Mouse (Mus musculus) large intestine, adult 2 months (tissue): ENCODE measurements at regions not wholly inside any gene's neighbourhood (a gene's known extent, or its start where the extent isn't known, plus 50 kb on each side); places are given as distances from the start of the nearest gene placed in this dataset.

ENCODE experiments used
- DNase-seq: peaks from one replicate; pipeline ENCODE4 v3.0.0-alpha.2; 2012; ENCODE audit warnings: low read depth, low spot score
- WGBS: fragments of 180-500 bp; shearing (Covaris S2); methylation state at CpG from one replicate; pipeline ENCODE4 v1.1.7; 2018; 5-methylcytosine and 5-hydroxymethylcytosine counted together

DNA sequence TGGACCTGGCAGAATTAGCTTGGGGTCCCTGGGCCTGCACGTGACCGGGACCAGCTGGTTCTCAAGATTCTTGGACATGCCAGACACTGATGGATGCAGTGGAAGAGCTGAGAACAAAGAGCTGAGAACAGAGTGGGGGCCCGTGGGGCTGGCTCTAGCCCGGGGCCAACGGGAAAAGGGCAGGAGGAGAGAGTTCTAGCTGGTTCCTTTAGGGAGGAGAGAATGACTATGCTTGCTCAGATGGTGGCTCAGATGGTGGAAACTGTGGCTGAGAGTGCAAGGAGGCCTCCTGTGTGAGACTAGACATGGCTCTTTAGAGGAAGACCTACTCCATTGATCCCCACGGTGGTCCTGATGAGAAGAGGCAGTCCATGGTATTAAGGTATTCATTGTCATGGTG is 240.5 kb upstream of the Plpp4 start:
- no peak for DNase-seq
- 85% methylated on average over 6 of the region's 6 CpGs for WGBS

DNA sequence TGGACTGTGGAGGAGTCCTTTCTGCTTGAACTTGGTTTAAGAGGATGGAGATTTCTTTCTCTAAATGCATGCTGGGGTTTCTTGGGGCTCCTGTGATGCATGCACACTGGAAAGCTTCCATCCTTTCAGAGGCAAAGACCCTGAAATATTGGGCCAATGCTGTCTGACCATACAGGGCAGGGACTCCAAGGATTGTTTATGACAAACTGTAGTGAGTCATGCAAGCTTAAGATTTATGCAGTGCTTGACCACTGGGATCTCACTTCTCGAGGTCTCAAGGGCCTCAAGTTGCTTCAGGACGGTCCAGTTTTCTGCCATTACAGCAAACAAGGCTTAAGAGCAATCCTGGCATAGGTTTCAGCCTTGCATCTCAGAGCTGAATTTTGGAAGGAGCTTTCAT is 229.7 kb upstream of the Plpp4 start:
- WGBS: 56% methylated on average over 2 of the region's 2 CpGs
- DNase-seq: no peak

GRCm38 (mm10) chr7:129048023-129048422 is 208.8 kb upstream of the Plpp4 start:
- DNase-seq: no peak
- 30% methylated on average over 5 of the region's 5 CpGs for WGBS

- 53% methylated on average over 4 of the region's 4 CpGs for WGBS
- DNase-seq: no peak
Observed at GRCm38 (mm10) chr7:129049726-129050125, 207.1 kb upstream of the Plpp4 start.

DNA sequence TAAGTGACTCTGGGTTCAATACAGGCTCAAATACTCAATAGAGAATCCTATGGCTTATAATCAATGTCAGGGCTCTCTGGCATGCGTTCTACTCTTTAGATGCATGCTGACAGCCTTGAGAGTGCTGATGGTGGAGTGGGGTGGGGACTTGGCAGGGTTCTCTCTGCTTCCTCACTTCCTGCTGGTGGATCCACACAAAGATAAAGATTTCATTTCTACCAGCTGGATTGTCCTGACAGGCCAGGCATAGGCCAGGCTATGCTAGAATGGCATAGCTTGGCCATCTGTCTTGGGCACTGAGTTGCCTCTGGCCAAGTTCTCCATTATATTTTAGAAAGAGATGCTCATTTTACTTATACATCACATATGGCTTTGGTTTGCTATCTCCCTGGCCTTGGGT is 206.2 kb upstream of the Plpp4 start:
- 82% methylated on average over 1 of the region's 1 CpGs for WGBS
- no peak for DNase-seq

DNA sequence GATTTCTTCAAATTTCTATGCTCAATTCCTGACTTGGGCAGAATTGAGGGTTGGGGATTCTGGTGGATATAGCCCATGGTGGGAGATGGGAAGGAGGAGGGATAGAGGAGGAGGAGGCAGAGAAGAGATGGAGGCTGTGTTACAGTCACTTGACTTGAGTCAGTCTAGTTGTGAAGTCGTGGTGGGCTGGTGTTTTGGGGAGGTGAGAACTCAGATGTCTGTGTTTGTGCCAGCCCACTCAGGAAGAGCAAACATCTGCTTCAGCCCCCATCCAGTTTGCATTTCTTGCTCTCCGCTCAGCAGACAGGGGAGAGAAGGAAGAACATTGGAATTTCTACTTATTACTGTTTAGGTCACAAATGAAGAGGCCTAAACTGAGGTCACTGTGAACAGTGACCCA is 189.9 kb upstream of the Plpp4 start:
- no peak for DNase-seq
- 72% methylated on average over 2 of the region's 2 CpGs for WGBS

DNA sequence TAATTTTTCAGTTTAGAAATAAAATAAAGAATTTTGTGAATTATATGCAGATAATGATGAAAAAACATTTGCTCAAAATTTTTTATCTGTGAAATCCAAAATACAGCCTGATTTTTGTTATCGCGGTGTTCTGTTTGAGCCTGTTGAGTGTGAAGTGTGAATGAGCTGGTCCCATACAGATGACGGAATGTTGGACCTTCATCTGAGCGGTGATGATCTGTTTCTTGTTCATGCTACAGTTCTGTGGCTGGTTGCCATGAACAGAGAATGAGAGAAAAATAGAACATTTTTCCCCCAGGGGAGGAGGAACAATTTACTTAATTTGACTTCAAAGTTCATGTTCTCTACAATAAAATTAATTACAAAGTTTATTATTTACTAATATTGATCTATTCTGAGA is 188.7 kb upstream of the Plpp4 start:
- no peak for DNase-seq
- 86% methylated on average over 4 of the region's 4 CpGs for WGBS

- no peak for DNase-seq
- WGBS: 70% methylated on average over 6 of the region's 6 CpGs
Observed at GRCm38 (mm10) chr7:129079786-129080185, 177.0 kb upstream of the Plpp4 start.

GRCm38 (mm10) chr7:129091441-129091840 is 165.4 kb upstream of the Plpp4 start:
- no peak for DNase-seq
- 63% methylated on average over 4 of the region's 4 CpGs for WGBS

- WGBS: 36% methylated on average over 3 of the region's 3 CpGs
- DNase-seq: no peak
Observed at GRCm38 (mm10) chr7:129096374-129097069, 160.3 kb upstream of the Plpp4 start.

GRCm38 (mm10) chr7:129102437-129102836 is 154.4 kb upstream of the Plpp4 start:
- WGBS: 72% methylated on average over 4 of the region's 4 CpGs
- no peak for DNase-seq

- no peak for DNase-seq
Observed at GRCm38 (mm10) chr7:129134176-129134575, 122.7 kb upstream of the Plpp4 start.

- no peak for DNase-seq
- 45% methylated on average over 4 of the region's 4 CpGs for WGBS
Observed at GRCm38 (mm10) chr7:129134661-129135215, 122.1 kb upstream of the Plpp4 start.

DNA sequence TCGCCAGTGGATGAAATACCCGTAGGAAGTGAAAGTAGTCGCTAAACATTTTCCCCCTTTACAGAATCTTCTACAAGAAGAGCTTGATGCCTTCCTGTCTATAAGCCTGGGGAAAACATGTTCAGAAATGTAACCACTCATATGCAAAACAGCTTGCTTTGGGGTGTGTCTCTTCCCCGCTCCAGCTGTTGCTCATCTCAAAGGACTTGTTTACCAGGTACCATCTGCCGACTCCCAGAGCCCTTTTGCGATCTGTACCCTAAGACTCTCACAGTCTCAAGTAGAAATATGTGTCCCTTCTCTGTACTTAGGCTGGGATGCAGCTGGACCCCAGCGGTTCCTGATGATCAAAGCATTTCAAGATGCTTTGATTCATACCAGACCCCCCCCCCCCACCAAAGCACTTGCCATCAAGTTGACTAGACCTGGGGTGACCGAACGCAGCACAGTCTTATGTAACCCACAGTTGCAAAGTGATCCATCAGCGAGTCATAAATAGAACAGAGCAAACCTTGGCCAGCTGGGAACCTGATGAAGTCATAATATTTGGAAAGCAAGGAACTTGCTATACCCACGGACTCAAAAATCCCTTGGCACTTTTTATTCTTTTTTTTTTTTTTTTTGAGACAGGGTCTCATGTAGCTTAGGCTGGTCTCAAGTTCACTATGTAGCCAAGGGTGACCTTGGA is 119.4 kb upstream of the Plpp4 start:
- no peak for DNase-seq
- 69% methylated on average over 11 of the region's 11 CpGs for WGBS

DNA sequence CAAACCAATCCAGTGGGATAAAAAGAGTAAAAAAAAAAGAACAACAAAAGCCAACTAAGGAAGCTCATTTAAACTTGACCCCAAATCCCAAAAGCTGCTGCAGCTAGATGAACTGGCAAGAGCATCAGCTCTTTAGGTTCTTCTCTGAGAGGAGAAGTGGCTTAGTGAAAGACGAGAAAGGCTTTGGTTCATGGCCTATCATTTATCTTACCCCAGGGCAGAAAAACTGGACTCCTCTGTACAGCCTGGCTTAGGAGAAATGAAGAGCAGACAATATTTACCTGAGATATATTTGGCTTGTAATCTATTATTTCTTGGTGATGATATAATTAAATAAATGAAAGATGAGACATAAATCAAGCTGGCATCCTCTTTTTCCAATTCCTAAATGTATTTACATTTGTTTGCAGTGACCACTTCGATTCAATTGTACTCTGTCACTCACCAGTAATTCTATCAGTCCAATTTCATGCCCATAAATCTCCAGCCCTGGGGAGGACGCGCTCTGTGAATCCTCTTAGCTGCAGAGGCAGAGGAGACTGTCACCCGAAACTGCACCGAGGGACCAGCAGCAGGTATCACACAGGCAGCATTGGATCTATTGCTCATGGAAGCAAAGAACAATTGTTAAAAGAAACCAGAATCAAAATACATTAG is 114.8 kb upstream of the Plpp4 start:
- no peak for DNase-seq
- WGBS: 67% methylated on average over 6 of the region's 6 CpGs

GRCm38 (mm10) chr7:129142599-129142949 is 114.3 kb upstream of the Plpp4 start:
- DNase-seq: peak; percentile 1
- WGBS: 69% methylated on average over 5 of the region's 5 CpGs

DNA sequence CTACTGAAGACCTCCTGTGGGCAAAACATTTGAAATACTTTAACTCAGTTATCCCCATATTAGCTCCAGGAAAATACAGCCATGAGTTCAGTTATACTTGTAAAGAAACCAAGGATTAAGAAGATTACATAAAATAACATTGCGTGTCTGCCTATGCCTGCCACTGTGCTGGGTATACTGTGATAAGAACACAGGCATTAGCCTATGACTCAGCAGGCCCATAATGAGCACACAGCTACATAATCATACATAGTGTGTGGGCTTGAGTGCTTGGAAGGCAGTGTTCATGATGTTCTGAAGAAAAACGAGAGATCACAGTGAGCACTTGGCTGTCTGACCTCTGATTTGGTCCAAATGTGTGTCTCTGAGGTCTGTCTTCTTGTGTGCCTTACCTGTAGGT is 101.3 kb upstream of the Plpp4 start:
- 73% methylated on average over 2 of the region's 2 CpGs for WGBS
- DNase-seq: no peak

DNA sequence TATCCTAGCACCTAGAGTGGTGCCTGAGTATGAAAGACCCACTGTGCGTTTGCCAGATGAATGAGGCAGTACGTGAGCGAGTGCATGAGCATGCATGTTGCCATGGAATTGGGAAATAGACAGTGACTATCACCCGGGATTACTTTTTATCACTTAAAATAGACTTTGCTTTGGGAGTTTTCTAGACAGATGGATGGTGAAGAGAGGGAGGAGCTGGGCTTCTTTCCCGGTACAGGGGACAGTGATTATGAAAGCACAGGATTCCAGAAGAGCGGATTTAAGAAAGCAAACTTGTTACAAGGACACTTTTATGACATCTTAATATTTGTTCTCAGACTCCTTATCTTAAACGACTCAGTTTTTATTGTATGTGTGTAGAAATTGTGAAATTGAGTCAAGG is 86.9 kb upstream of the Plpp4 start:
- 25% methylated on average over 7 of the region's 7 CpGs for WGBS
- DNase-seq: no peak

- 80% methylated on average over 1 of the region's 1 CpGs for WGBS
- DNase-seq: no peak
Observed at GRCm38 (mm10) chr7:129190933-129191332, 65.9 kb upstream of the Plpp4 start.

GRCm38 (mm10) chr7:129207029-129207428 is 49.8 kb upstream of the Plpp4 start:
- WGBS: 82% methylated on average over 5 of the region's 5 CpGs
- DNase-seq: no peak
